Mouse (Mus musculus): ENCODE data around the gene Dhx58.
A peak's percentile ranks its signal among the peaks of the same experiment; 100 is the strongest.

Gene Dhx58

DNA sequence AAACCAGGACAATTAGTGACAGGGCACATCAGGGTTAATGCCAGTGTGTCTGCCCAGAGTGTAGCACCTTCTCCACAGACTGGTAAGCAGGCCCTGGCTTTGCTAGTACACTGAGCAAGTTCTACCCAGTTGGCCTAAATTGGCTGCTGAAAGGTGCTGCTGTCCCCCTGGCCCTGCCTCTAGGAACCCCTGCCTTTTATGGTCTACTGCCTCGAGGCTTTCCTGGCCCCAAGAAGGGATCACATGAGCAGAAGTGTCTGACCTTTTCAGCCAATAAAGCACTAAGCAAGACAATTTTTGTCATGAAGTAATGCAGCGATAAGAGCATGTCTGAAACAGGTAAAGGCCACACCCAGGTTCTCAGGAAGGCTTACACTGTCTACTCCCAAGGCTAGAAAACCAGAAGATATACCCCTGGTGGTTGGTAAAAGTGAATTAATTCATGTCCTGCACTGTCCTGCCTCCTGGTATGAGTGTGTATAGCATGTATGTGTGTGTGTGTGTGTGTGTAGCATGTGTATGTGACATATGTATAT, 18.5 kb upstream of the Dhx58 start:
- DNase-seq (ENCODE audit: low spot score in 2 of 2) = no peak

DNA sequence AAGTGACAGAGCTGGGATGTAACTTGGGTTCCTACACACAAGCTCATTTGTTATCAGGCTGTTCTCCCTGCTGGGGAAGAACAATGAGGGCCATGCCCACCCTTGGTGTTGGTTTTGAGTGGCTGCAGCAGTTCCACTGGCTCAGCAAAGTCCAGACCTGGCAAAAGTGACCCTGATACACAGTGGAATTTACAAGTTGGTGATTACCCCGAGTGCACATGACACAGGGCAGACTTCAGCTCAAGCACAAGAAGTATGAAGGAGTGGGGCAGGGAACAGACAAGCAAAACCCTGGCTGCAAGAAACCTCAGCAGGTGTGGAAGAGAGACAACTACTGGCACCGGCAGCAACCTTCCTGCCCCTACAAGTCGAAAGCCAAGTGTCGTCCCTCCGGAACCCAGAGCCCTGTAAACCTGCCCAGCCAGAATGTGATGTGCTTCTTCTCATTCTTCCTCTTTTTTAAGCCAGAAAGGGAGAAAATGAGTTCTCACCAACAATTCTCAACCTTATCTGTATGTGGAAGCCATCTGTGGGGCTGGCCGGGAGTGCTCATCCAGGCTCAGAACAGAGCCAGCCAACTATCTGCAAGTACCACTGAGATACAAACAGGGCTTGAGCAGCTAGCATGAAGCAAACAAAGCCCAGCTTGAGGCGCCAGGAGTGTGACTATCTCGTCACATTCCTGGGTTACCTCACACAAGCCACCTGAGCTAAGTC, 17.9 kb upstream of the Dhx58 start:
- DNase-seq (ENCODE audit: low spot score in 2 of 2) = no peak

DNA sequence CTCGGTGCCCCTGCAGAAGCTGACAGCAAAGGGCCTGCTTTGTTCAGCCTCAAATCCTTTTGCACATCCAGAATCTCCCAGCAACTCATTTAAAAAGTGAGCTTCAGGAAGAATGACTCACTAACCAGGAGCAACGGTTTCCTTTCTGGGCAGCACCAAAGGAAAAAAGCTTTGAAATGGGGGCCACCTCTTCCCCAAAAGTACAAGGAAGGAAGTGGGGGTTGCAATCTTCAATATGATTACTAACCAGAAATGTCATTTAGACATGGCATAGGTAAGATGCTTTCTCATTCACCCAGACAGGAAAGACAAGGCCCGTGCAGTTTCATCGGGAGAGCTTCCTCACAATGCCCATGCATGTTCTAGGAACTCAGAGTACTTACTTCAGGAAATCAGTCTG, 17.2 kb upstream of the Dhx58 start:
- no peak for DNase-seq (ENCODE audit: low spot score in 2 of 2)

DNA sequence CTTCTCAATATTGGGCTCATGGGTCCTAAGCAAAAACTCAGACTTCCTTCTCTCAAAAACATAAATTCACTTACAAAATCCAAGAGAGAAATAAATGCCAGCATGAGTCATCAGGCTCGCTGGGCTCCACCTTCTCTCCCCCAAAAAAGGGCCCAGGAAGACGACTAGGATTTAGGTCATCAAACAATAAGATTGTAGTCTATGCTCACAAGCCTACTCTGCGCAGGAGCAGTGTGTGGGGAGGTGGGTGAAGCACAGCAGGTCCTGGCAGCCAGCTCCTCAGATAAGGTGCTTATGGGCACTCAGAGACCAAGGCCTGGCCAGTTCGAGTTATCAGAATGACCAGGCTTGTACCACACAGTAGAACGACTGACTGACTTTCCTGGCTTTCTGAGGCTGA, 16.3 kb upstream of the Dhx58 start:
- DNase-seq (ENCODE audit: low spot score in 2 of 2) = no peak

DNA sequence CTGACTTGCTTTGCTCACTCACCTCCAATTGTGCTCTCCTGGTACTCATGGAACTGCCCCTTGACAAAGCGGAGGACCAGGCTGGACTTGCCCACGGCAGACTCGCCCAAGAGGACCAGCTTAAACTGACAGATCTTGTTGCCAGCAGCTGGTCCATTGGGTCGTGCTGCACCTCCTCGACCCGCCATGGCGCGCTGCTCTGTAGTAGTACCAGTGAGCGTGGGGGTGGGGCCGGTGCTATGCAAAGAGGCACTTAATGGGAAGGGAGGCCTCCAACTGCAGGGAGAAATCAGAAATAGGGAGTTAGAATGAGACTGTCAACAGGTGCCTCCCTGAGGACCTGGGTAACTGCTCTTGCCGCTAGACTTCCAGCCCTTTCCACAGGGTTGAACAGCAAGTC, 15.8 kb upstream of the Dhx58 start:
- DNase-seq (ENCODE audit: low spot score in 2 of 2) = no peak

DNA sequence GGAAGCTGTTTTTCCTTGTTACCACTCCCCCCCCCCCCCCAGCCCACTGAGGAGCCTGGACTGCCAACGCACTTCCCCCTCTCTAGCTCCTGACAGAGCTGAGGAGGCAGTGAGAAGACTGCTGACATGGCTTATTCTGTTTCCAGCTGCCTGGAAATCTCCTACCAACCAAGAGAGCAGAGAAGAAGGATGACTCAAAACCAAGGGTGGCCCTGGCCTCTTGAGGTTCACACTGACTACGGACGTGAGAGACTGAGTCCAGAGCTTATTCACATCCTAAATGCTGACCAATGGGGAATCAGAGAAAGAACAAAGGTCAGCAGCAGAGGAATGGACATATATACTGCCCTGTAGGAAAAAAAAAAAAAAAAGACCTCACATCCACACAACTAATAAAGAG, 15.2 kb upstream of the Dhx58 start:
- no peak for DNase-seq (ENCODE audit: low spot score in 2 of 2)

DNA sequence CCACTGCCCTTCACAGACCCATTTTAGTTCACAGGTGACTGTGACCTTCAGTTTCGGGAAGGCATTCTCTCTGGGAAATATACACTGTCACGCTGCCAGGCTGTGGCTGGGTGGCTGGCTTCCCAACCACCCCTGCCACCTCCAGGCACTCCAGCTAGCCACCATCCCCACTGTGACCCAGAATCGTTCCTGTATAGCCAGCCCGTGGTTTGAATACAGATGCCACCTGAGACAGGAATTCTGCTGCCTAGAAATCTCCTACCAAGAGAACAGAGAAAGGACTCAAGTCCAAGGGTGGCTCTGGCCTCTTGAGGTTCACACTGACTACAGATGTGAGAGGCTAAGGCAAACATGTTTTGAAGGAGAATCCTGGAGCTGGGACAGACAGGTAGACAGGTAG, 14.8 kb upstream of the Dhx58 start:
- no peak for DNase-seq (ENCODE audit: low spot score in 2 of 2)

DNA sequence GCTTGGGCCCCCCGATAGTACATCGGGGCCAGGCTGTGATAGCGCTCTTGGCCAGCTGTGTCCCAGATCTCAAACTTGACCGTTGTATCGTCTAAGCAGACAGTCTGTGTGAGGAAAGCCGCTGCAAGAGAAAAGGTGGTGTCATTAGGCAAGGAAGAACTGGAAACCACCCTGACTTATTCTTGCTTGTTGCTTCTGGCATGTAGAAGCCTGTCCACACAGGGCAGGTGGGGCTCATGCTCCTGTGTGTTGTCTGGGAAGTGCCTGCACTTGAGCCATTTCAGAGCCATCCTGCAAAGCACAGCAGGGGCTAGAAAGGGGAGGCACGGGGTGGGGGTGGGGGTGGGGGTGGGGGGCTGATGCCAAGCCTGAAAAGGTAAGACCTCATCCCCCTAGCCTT, 14.4 kb upstream of the Dhx58 start:
- no peak for DNase-seq (ENCODE audit: low spot score in 2 of 2)

DNA sequence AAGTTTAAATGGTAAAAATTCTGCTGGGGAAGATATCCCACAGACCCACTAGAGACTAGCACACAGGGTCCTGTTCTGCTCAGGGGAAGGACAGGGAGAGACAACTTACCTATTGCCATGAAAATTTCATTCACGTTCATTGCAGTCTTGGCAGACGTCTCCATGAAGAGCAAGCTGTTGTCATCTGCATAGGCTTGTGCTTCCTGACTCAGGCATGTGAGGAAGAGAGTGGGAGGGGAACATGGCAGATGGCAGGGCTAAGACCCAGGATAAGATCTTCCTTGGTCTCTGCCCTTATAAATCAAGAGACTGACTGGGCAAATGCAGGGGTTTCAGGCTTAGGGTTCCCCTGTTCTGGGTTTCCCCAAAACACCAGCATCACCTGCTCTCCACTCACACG, 12.6 kb upstream of the Dhx58 start:
- no peak for DNase-seq (ENCODE audit: low spot score in 2 of 2)

DNA sequence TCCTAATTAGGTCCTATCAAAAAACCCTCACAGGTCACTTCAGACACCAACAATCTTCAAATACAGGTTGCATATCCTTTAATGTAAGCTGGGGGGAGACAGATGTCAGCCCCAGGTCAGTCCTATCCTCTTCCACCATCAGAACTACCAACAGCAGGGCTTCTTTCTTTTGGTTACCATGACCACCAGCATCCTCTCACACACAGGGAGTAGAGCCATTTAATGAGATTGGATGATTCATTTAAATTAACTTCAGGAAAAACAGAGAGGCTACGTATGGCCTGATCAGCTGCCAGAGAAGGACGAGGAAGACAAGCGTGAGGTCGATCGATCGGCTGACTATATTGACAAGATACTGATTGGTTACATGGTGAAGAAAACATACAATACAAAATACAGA, 10.9 kb upstream of the Dhx58 start:
- no peak for DNase-seq (ENCODE audit: low spot score in 2 of 2)

DNA sequence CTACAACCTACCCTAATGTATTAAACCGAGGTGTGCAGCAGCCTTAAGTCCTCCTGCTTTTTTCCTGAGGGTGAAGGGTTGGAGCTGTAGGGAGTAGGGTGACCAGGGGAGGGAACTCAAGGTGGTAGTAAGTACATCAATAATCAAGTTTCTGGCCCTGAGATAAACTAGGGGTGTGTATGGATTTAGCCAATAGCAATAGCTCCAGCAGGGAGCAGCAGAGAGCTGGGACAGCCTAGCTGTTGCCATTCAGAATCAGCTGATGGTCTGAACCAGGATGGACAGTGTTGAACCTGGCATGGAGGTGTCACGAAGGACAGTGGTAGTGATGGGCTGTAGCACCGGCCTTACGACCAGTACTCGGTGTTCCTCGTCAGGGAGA, 10.5 kb upstream of the Dhx58 start:
- peak; percentile 75 to 76 for DNase-seq (ENCODE audit: low spot score in 2 of 2)

DNA sequence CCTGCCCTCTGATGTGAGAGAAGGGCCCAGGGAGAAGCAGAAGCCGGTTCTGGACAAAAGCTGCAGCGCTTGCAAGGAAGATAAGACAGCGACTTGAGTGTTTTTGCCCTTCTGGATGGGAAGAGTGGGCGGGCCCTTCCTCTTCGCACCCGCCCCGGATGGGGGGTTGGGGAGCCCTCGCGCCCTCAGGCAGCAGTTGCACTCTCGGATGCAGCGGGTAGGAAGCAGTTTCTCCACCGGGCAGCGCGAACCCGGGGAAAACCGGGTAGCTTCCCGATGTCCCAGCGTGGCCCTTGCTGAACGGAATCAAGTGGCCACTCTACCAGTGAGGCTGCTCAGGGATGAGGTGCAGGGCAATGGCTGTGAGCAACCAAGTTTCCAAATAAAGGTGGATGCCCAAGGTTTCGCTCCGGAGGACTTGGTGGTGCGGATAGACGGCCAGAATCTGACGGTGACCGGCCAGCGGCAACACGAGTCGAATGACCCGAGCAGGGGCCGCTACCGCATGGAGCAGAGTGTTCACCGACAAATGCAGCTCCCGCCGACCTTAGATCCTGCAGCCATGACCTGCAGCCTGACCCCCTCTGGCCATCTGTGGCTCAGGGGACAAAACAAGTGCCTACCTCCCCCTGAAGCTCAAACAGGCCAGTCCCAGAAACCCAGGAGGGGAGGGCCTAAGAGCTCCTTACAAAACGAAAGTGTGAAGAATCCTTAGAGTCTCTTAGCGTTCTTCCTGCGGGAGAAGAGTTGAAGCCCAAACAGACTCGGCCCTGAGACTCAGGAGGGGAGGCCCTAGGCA, 9.9 kb upstream of the Dhx58 start, which contains the start of gene Hspb9:
TSS of gene Hspb9 (plus strand) at position 116 of the 799 bp plus-strand sequence.
- DNase-seq (ENCODE audit: low spot score in 2 of 2) = no peak

DNA sequence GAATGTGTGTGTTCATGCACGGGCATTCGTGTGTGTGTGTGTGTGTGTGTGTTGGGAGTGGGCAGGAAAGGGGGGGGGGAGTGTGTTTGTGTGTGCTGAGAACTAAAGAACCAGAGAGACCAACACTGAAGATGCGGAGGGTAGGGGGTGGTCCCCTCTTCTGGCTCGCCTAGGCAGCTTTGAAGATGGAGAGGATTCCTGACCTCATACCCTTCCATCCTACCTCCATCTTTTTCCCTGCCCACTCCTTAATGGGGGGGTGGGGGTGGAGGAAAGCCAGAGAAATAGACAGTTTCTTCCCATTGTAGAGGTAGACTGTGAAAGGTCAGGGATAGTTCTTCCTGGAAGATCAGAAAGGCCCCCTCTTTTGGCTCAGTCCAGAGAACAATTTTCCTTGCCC, 9.1 kb upstream of the Dhx58 start:
- no peak for DNase-seq (ENCODE audit: low spot score in 2 of 2)

DNA sequence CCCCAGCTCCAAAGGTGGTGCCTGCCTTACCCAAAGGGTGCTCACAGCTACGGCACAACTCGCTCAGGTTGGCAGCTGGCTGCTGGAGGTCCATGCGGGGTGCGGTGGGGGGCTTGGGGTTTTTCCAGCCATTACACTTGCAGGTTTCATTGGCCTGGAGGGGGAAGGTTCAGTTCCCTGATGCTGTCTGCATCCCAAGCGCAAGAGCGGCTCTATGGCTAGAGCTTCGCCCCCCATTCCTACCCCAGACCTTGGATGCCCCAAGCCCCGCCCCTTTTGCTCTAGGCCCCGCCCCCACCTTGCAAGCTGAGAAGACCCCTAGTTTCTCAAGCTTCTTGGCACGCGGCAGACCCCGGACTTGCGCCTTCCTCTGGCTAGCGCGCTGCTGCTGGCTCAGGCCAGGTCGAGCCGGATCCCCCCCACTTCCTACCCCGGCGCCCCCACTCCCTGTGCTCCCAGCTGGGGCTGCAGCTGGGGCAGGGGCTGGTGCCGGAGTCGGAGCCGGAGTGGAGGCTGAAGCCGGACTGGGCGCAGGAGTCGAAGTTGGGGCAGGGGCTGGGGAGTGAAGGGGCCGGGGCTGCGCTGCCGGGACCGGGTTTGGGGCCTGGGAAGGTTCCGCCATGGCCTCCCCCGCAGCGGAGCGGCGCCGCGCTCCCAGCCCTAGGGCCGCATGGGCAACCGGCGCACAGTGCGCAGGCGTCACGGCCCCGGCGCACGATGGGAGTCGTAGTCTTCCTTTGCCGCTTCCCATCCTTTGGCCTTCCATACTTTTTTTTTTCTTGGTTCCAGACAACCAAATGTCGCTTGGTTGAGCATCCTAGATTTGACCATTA, 7.9 kb upstream of the Dhx58 start, which contains the start of gene Kat2a:
TSS of gene Kat2a (minus strand) at position 683 of the 833 bp plus-strand sequence.
- DNase-seq (ENCODE audit: low spot score in 2 of 2) = peak; percentile 59 to 70

DNA sequence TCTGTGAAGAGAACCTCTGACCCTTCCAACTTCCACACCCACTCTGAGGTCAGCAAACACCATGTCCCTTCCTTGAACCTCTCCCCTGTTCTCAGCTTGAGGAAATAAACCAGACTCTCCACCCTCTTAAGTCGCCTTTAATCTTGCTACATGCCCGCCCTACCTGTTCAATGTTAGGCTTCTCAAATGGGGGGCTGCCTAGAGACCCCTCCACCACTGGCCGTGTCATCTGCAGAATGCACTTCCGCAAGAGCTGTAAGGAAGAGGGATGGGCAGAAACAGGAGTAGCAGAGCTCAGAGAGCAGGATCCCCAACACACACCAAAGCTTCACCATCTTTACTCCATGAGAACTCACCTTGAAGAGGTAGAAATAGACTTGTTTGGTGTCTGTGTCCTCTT, 6.9 kb upstream of the Dhx58 start:
- DNase-seq (ENCODE audit: low spot score in 2 of 2) = no peak

DNA sequence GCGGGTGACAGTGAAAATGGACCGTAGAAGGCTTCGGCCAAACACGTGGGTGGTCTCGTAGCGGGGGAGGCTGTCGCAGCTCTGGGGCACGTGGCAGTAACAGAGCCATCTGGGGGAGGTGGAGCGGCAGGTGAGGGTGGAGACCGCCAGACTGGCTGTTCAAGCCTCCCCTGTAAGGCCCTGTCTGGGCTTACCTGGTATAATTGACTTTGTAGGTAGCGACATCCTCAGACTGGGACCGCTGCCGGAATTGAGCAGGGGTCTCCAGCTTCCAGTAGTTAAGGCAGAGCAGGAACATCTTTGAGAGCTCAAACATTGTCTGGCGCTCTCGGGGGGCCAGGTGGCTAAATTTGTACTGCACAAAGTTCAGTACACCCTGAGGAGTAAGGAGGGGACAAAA, 6.5 kb upstream of the Dhx58 start:
- no peak for DNase-seq (ENCODE audit: low spot score in 2 of 2)

DNA sequence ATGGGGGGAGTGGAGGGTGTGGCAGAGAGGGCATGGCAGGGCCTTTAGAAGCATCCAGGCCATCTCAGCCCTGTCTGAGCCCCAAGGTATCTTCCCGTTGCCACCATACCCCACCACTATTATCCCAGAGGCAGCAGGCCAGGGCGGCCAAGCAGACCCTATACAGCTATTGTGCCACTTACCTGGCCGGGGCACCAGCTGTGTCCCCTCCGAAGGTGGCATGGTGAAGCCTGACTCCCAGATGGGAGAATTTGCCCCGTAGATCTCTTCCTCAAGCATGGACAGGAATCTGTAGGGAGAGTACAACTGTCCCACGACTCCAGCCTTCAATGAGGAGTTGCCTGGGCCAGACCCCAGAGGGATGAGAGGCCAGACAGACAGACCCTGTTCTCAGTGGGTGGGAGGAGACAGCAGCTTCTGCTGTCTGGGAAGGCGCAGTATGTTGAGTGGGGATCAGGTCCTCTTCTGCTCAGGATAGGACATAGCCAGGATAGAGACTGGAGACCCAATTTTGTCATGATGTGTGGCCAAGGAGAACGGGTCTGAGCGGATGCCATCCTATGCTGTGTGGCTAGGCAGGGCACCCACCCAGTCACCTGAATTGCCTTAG, 5.2 kb upstream of the Dhx58 start:
- DNase-seq (ENCODE audit: low spot score in 2 of 2) = no peak

DNA sequence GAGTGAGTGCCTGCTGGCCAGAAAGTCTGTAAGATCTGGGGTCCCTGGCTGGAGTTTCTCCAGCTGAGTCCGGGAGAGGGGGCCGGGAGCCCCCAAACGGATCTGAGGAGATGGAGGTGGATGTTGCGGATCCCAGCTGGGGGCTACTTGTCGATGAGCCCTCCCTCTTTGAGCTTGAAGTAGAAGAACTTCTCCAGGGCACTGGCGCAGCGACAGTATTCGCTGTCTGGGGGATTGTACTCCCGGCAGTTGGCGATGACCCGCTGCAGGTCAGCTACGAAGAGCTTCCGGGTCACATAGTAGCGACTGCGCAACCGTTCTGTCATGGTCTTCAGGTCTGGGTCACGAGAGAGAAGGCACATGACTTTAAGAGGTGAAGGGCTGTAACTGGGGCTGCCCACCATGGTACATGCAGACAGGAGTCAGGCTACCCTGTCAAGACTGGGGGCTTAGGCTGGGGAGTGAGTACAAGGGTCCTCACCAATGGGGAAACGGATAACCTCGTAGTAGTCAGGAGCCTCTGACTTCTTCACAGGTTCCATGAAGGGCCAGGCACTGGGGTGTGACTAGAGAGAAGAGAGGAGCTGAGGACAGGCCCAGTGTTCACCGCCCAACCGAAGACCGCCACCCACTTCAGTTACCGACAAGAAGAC, 1.1 kb upstream of the Dhx58 start:
- no peak for DNase-seq (ENCODE audit: low spot score in 2 of 2)

DNA sequence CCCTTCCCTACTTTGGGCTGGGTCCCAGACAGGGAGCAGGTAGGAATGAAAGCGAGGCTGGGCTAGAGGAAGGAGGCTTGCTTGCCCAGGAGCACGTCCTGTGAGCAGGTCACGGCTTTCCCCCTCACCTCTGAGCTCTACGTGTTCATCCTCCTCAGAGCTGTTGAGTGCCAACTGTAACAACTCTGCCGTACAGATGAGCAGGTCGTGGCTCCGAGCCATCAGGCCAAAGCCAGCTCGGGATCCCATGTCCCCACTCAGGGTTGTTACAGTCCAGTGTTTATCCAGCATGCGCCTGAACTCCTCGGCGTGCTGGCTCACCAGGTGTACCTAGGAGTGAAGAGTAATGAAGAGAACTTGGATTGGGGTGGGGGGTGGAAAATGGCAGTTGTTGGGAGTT, 705 bp downstream of the Dhx58 start:
- no peak for DNase-seq (ENCODE audit: low spot score in 2 of 2)

DNA sequence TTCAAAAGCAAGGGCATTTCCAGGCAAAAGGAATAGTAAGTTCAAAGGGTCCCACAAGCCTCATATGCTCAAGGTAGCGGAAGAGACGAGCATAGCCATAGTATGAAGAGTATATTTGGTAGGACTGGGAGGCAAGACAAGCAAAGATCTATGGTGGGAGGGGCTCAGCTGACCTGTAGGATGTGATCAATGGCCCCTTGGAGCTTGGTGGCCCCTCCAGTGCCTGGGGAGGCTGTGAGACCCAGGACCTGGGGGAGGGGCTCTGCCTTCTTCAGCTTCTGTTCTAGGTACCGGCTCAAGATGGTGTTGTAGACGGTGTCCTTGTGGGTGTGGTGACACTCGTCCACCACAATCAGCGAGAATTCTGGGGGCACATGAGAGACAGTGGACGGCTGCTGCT, 1.2 kb downstream of the Dhx58 start:
- DNase-seq (ENCODE audit: low spot score in 2 of 2) = no peak

Data from frontal cortex, postnatal 25 days (tissue).